Mouse (Mus musculus): ENCODE measurements around the gene 3110009E18Rik.

3110009E18Rik gene

GRCm38 (mm10) chr1:120120969-120121811 is at the start of gene 3110009E18Rik, which contains the start of gene Dbi:
Gene 3110009E18Rik (plus strand): TSS chr1:120121187.
Gene Dbi (minus strand): TSS chr1:120121078.
- peak; percentile 99 for DNase-seq

GRCm38 (mm10) chr1:120072900-120073299 is 48.1 kb upstream of the 3110009E18Rik start:
- peak; percentile 92 for DNase-seq

- peak; percentile 95 for DNase-seq
Measured at GRCm38 (mm10) chr1:120073519-120074306, 47.3 kb upstream of the 3110009E18Rik start, which contains the start of gene Tmem37. Gene Tmem37 (minus strand): TSS chr1:120074074.

- DNase-seq: no peak
Measured at GRCm38 (mm10) chr1:120074307-120074702, 46.7 kb upstream of the 3110009E18Rik start.

- peak; percentile 61 for DNase-seq
Measured at GRCm38 (mm10) chr1:120074931-120075330, 46.1 kb upstream of the 3110009E18Rik start.

GRCm38 (mm10) chr1:120075507-120075906 is 45.5 kb upstream of the 3110009E18Rik start:
- DNase-seq: no peak

GRCm38 (mm10) chr1:120077746-120078410 is 43.1 kb upstream of the 3110009E18Rik start:
- DNase-seq: no peak

- DNase-seq: no peak
Measured at GRCm38 (mm10) chr1:120080632-120081031, 40.4 kb upstream of the 3110009E18Rik start.

- peak; percentile 71 for DNase-seq
Measured at GRCm38 (mm10) chr1:120082957-120083585, 37.9 kb upstream of the 3110009E18Rik start.

GRCm38 (mm10) chr1:120083921-120084517 is 37.0 kb upstream of the 3110009E18Rik start:
- DNase-seq: no peak

- no peak for DNase-seq
Measured at GRCm38 (mm10) chr1:120085696-120086095, 35.3 kb upstream of the 3110009E18Rik start.

GRCm38 (mm10) chr1:120086644-120087043 is 34.3 kb upstream of the 3110009E18Rik start:
- DNase-seq: no peak

- no peak for DNase-seq
Measured at GRCm38 (mm10) chr1:120089180-120089579, 31.8 kb upstream of the 3110009E18Rik start.

GRCm38 (mm10) chr1:120090880-120091570 is 30.0 kb upstream of the 3110009E18Rik start:
- no peak for DNase-seq

- peak; percentile 95 for DNase-seq
Measured at GRCm38 (mm10) chr1:120093482-120094134, 27.4 kb upstream of the 3110009E18Rik start.

- no peak for DNase-seq
Measured at GRCm38 (mm10) chr1:120094920-120095319, 26.1 kb upstream of the 3110009E18Rik start.

GRCm38 (mm10) chr1:120098327-120098726 is 22.7 kb upstream of the 3110009E18Rik start:
- peak; percentile 83 for DNase-seq

GRCm38 (mm10) chr1:120099483-120099882 is 21.5 kb upstream of the 3110009E18Rik start:
- peak; percentile 33 for DNase-seq

- DNase-seq: no peak
Measured at GRCm38 (mm10) chr1:120100456-120101226, 20.3 kb upstream of the 3110009E18Rik start.

- DNase-seq: no peak
Measured at GRCm38 (mm10) chr1:120101227-120101609, 19.8 kb upstream of the 3110009E18Rik start.
